Mouse (Mus musculus): ENCODE data around the gene Pou3f3. TPM values are rescaled to one million over a fixed set of nuclear protein-coding genes. Genes with fewer than 3 reads are reported as not detected.

Pou3f3 gene
- polyA plus RNA-seq, 1 experiment from 2014 or later, result not detected

DNA sequence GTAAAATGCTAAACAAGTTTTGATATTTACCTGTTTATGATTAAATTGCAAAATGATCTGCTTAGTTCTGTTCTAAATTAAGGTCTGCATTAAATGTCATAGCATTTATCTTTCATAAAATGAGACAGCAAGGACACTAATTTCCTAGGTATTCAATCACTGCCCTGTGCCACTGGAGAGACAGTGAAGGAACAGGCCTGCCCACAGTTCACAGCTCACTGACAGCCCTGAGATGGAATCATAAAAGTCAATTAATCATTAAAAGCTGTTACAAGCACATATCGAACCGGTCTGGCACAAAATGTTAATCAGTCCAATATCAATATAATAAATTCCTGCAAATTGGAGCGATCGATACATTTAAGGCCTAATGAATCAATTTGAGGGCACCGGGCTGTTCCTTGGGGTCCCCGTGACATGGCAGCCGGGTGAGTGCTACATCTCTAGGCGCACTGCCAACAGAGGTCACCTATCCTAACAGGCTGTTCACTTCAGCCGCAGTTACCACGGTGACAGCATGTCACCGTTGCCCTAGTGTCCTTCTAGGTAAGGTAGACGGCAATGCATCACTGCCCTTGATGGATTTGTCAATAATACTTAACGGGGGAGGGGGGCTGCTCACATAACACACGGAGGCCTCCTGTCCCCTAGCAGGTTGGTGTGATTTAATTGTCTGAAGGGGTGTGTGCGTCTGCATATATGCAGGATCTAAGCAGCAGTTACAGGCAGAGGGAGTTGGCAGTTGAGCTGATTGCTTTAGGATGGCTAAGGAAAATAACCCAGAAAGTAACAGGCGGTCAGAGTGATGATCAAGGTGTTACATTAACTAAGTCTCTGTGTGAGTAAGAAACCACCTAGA is 46.0 kb downstream of the Pou3f3 start:
- H3K27me3 ChIP-seq (ENCODE audit: control insufficient read depth, insufficient read depth, low read length), result no peaks in the 10 kb centered on the region
- WGBS, result 66% methylated on average over 16 of the region's 16 CpGs
- H3K4me1 ChIP-seq (ENCODE audit: control insufficient read depth, insufficient read depth, low read length), result no peaks in the 10 kb centered on the region
- H3K36me3 ChIP-seq (ENCODE audit: control insufficient read depth, insufficient read depth), result no peaks in the 10 kb centered on the region
- peaks cover 7% of the 10 kb centered on the region for H3K9me3 ChIP-seq (replicated peaks; ENCODE audit: control insufficient read depth, low read length)
- no peak for ATAC-seq (replicated peaks; ENCODE audit: extremely low read depth, insufficient read depth, low FRiP score)
- no peak overlapping the region for H3K27ac ChIP-seq (ENCODE audit: low read length)
- no peak overlapping the region for H3K9ac ChIP-seq (ENCODE audit: low read length)
- no peak overlapping the region for H3K4me2 ChIP-seq (ENCODE audit: low read depth, low read length)
- H3K4me3 ChIP-seq (ENCODE audit: low read length), result no peak overlapping the region

DNA sequence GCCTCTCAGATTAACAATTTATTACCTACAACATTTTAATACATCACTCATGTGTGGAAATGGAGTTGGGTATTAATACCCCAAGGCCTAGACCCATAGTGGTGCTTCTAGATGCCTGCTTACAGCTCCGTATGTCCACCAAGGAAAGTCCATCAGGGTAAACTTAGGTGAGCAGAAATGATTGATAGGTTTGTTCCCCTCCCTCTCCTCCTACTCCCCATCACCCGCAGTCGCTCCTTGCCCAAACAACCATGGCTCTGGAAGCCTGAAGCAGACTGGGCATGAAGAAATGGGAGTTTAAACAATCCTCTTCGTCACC is 46.6 kb downstream of the Pou3f3 start:
- no peaks in the 10 kb centered on the region for H3K4me1 ChIP-seq (ENCODE audit: control insufficient read depth, insufficient read depth, low read length)
- H3K9me3 ChIP-seq (replicated peaks; ENCODE audit: control insufficient read depth, low read length), result peaks cover 7% of the 10 kb centered on the region
- no peak overlapping the region for H3K4me3 ChIP-seq (ENCODE audit: low read length)
- no peak for ATAC-seq (replicated peaks; ENCODE audit: extremely low read depth, insufficient read depth, low FRiP score)
- no peaks in the 10 kb centered on the region for H3K27me3 ChIP-seq (ENCODE audit: control insufficient read depth, insufficient read depth, low read length)
- no peak overlapping the region for H3K4me2 ChIP-seq (ENCODE audit: low read depth, low read length)
- no peak overlapping the region for H3K27ac ChIP-seq (ENCODE audit: low read length)
- H3K36me3 ChIP-seq (ENCODE audit: control insufficient read depth, insufficient read depth), result no peaks in the 10 kb centered on the region
- WGBS, result 77% methylated on average over 4 of the region's 4 CpGs
- H3K9ac ChIP-seq (ENCODE audit: low read length), result no peak overlapping the region

DNA sequence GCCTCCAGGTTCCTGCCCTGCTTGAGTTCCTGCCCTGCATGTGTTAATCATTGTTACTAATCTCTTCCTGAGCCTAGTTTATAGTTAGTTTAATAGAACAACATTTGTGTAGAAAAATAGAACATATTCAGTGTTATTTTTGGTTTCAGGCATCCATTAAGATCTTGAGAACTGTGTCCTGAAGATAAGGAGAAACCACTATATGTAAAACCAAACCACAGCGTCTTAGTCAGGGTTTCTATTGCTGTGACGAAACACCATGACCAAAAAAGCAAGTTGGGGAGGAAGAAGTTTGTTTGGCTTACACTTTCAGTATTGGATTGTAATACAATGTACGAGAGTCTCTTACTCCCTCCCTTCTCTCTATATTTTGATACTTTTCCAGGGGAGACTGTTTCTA is 49.5 kb downstream of the Pou3f3 start:
- Histone ChIP-seq H3K36me3 (ENCODE audit: control insufficient read depth, insufficient read depth) (no peaks in the 10 kb centered on the region), H3K27me3 (ENCODE audit: control insufficient read depth, insufficient read depth, low read length) (no peaks in the 10 kb centered on the region), H3K4me2 (ENCODE audit: low read depth, low read length) (no peak overlapping the region), H3K27ac (ENCODE audit: low read length) (no peak overlapping the region), H3K4me1 (ENCODE audit: control insufficient read depth, insufficient read depth, low read length) (no peaks in the 10 kb centered on the region), H3K4me3 (ENCODE audit: low read length) (no peak overlapping the region), H3K9ac (ENCODE audit: low read length) (no peak overlapping the region), H3K9me3 (replicated peaks; ENCODE audit: control insufficient read depth, low read length) (no peaks in the 10 kb centered on the region)
- no peak for ATAC-seq (replicated peaks; ENCODE audit: extremely low read depth, insufficient read depth, low FRiP score)
- WGBS, result 60% methylated on average over 3 of the region's 3 CpGs

DNA sequence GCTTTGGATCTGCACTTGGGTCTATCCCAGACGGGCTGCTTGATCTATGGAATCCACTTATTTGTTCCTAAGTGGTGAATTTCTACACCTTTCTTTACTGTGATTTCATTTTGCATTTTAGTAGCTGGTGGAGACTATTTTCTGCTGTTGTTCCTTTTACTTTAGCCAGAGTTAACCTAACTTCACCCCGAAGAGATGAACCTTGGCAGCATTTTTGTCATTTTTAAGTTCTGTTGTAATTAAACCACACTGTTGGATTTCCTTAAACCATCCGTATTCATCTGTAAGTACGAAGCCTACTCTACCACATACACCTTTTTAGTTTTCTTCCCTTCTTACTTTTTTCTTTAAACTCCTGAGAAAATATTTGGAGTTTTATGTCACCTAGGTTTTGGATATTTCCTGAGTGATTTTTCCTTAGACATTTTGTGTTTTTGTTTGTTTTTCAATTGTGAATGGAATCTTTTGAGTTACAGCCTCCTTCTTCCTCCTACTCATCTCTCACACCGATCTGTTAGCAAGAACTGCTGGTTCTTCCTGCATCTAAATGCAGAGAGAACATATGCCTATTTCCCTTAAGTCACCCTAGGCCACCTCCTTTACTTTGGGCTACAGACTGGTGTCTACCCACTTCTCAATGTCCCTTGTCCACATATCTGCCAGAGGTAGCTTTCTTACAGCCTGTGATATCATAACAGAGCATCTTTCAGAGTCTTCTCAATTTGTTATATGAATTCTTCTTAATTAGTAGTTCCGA is 54.1 kb downstream of the Pou3f3 start:
- 73% methylated on average over 6 of the region's 6 CpGs for WGBS

More for the DNA sequence above, 54.1 kb downstream of the Pou3f3 start:
- no peak for ATAC-seq (replicated peaks; ENCODE audit: extremely low read depth, insufficient read depth, low FRiP score)
- Histone ChIP-seq H3K9ac (ENCODE audit: low read length) (no peak overlapping the region), H3K4me3 (ENCODE audit: low read length) (no peak overlapping the region), H3K36me3 (ENCODE audit: control insufficient read depth, insufficient read depth) (no peaks in the 10 kb centered on the region), H3K9me3 (replicated peaks; ENCODE audit: control insufficient read depth, low read length) (no peaks in the 10 kb centered on the region), H3K27ac (ENCODE audit: low read length) (no peak overlapping the region), H3K27me3 (ENCODE audit: control insufficient read depth, insufficient read depth, low read length) (no peaks in the 10 kb centered on the region), H3K4me2 (ENCODE audit: low read depth, low read length) (no peak overlapping the region), H3K4me1 (ENCODE audit: control insufficient read depth, insufficient read depth, low read length) (no peaks in the 10 kb centered on the region)

Other genes starting within 250 kb of the Pou3f3 start
- gene Mrps9, start 155.5 kb downstream of the Pou3f3 start, polyA plus RNA-seq (2015; fragmentation: Nextera tagmentation; extraction: Ambion mirVana), result 71.7 and 79.6 TPM in 2 replicates

All from heart, embryonic 16.5 days (tissue).